Mouse (Mus musculus) urinary bladder, postnatal 14 days (tissue): ENCODE measurements around the gene Zbed3.

Experiments used
- DNase-seq: peaks from one replicate; pipeline ENCODE4 v3.0.0; 2021; ENCODE audit warnings: low spot score

Zbed3 gene

DNA sequence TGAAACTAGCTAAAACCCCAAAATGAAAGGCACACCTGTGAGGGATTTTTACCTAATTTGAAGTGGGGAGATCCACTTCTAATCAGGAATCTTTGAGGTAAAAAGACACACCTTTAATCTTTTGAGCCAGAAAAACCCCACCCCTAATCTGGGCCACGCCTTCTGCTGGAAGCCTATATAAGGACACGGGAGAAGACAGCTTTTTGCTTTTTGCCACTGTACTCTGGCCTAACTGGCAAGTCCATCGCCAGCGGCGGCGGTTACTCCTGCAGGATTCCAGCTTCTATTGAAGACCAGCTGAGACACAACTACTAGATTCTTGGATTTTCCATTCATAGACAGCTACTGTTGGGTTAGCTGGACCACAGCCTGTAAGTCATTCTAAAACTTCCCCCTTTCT is at the start of gene Zbed3:
TSS of gene Zbed3 (plus strand) at position 213 of the 400 bp plus-strand sequence.
- DNase-seq, result no peak

DNA sequence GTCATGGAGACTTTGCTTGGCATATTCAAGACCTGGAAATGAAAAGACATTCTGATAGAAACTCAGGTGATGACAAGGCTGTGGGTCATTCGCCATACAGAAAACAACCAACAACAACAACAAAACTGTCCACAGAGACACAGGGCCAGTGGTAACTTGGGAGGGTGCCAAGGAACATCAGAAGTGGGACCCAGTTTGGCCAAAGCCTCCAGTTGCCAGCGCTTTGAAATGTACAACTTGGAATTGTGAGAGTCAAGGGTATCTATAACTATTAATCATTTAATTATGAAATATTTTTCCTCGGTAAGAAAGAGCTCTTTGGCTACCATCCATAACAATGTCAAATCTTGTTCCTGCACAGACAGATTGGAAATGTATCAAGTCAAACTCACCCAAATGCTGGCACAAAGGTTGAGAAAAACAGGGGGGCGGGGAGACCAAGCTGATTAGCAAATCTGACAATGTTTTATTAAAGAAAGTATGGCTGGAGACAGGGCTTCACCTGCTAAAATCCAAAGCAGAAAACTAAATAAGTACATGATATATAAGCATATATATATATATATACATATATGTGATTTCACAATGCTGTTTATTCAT is 44.9 kb upstream of the Zbed3 start:
- DNase-seq, result no peak

DNA sequence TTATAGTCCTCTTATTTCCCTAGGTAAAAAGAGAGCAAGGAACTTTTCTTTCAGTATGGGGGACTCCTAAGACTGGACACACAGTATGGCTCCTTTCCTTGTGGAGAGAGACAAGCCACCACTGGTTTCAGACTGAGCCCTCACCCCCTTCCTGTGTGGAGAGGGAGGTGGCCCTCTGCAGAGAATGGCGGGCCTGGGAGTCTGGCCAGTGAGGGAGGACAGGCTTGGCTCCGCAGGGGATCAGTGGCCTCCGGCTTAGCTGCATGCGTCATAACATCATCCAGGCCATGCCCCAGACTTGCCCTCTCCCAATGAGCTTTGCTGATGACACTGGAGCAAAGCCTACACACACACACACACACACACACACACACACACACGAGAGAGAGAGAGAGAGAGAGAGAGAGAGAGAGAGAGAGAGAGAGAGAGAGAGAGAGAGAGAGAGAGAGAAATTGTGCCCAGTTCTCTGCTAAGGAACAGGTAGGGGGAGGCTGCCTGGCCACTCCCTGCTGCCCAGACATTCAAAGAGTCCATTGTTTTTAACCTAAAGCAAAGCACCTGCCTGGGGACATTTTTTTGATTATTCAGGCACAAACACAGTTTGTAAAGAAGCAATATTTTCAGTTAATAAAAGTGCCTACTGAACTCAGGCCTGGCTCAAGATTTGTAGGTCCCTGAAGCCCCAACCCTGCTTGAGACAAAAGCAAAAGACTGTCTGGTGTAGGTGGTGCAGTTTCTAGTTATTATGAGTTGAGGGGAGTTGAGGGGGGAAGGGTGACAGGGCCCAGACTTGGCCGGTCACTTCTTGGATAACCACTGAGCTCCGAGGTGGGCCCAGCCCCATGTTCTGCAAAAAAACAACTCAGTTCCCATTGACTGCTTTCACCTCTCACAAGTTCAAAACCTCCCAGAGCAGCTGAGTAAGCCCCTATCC is 41.4 kb upstream of the Zbed3 start:
- no peak for DNase-seq

DNA sequence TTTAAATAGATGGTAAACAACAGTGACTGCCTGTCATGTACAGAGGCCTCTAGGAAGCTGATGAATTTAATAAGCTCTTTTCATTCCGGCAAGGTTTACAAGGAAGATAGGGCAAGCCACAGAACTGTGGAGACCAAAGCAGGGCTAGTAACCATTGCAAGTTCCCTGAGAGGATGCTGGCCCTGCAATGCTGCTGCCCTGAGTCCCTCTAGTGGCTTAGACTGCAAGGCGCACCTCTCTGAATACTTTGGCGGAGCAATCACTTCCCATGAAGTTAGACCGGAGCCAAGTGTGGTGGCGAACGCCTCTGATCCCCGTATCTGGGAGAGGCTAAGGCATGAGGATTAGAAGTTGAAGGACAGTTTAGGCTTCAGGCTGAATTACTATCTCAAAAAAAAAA is 36.4 kb upstream of the Zbed3 start:
- DNase-seq, result peak; percentile 76

DNA sequence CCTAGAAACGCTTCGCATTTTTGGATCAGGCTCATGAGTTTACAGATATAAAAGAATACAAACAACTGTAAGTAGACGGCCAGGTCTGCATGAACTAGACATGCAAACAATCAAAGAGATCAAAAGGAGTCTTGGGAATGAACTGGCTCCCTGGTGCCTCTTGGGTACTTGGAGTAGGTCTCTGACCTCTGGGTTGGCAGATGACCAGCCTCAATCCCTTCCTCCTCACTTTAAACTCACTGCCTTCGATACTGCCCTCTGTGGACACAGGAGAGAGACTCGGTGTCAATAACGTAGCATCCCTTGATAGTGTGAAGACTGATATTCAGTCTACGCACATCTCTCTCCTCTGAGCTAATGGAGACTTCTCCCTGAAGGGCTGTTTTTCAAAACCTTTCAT is 35.4 kb upstream of the Zbed3 start:
- DNase-seq, result no peak

DNA sequence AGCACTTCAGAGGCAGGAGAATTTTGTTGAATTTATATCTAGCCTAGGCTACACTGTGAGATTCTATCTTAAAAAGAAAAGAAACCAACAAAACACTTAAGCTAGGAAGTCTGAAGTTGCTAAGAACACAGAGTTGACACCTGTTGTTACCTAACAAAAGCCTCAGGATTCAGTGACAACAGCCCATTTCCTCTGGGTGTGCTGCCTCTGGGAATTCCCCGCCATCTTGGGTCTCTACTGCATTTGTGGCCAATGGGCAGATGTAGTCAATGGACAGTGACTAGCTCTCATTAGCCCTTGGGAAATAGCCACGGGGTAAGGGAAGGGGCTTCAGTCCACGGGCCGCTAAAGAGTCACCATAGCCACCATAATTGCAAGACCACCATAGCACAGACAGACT is 31.4 kb upstream of the Zbed3 start:
- DNase-seq, result no peak

DNA sequence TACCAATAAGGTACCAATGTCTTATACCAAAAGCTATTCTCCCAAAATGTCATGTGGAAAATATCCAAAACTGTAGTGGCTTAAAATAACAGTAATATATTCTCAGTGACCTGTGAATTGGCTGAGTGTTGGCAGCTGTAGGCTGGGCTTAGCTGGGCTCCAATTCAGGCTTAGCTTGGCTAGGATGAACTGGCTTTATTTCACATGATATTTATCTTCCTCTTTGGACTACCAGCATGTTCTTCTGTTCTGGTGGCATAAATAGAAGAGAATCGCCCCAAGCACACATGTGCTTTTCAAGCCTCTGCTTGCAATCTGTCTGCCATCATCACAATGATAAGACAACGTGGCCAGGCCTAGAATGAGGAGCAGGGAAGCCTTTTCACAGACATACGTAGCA is 23.5 kb upstream of the Zbed3 start:
- no peak for DNase-seq

DNA sequence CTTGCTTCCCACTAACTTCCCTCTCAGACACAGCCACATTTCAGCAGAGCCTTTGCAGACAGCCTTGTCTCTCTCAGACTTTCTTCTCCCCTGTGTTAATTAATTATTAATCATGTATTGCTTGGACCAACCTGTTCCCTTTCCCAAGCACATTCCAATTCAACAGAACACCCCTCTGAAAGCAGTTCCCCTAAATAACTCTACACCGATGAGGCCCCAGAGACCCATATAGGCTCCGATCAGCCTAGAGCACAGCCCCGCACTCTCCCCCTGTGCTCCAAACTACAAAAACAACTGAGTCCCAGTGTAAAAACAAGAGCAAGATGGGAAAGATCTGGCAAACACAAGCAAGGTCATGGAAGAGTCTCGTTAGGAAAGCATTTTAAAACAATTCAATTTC is 16.8 kb upstream of the Zbed3 start:
- no peak for DNase-seq

DNA sequence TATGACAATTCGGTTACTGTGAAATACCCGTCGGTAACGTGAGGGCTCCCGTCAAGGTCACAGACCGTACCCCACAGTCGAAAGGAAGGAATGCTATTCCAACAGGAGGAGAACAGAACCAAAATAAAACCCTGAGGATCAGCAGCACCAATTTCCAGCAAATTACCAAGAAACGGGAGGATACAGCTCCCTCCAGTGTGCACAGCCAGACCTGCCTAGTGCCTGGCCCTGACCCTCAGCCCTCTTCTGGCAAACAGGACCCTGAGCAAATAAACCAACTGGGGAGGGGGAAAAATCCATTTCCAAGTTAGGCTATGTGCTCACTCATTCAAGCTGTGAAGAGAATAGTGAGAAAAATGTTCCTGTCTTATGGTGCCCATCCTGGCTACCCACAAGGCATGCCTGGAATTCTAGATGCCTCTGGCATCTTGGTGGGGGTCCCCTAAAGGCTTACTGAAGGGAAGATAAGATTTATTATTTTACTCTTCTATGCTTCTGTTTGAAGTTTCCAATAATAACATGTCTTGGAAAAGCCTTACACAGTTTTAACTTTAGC is 16.2 kb upstream of the Zbed3 start:
- DNase-seq, result no peak

DNA sequence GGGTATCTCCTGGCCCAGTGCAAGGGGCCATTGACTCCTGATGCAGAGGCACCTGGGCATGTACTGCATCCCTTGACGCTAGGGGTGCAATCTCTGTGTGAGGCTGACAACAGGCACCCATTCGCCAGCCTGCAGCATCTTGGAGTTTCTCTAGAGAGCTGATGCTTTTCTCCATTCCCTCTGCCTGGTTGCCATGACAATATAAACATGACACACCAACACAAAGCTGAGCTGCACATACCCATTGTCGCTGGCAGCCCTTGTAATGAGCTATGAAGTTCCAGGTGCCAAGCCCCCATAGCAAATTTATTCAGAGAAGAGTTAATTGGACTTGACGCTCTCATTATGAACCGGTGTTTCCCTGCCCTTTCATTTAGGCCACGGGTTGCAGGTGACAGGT is 11.4 kb upstream of the Zbed3 start:
- DNase-seq, result no peak

DNA sequence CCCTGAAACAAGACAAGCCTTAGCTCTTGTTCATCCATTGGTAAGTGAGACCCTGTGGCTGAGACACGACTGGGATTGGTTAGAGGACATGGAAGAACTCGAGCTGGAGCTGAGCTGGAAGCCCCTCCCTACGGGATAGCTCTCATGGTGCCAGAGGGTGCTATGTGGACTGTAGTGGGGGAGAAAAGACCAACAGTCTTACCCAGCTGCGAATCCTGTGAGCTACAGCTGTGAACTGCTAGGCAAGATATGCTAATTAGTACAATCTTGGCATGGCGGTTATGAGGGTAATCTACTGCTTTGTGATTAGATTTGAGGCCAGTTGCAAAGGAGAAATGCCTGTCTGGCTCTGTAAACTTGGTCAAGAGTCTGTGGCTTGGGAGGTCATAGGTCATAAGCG is 4.3 kb upstream of the Zbed3 start:
- DNase-seq, result no peak

DNA sequence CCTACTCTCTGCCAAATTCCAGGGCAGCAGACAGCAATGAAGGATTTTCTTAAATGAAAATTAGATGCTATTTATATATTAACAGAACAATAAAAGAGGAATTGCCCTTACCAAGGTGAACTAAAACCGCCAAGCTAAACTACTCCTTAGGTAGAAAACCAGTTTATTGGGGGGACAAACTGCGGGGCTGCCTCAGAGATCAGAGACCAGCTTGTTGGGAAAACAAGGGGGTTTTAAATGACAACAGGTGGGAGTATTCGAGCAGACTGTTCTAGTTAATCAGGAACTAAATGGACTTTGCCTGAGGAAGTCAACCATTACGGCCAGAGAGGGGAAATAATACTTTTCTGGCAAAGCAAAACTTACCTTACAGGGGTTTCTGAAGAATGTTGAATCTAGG is 3.0 kb upstream of the Zbed3 start:
- DNase-seq, result no peak

DNA sequence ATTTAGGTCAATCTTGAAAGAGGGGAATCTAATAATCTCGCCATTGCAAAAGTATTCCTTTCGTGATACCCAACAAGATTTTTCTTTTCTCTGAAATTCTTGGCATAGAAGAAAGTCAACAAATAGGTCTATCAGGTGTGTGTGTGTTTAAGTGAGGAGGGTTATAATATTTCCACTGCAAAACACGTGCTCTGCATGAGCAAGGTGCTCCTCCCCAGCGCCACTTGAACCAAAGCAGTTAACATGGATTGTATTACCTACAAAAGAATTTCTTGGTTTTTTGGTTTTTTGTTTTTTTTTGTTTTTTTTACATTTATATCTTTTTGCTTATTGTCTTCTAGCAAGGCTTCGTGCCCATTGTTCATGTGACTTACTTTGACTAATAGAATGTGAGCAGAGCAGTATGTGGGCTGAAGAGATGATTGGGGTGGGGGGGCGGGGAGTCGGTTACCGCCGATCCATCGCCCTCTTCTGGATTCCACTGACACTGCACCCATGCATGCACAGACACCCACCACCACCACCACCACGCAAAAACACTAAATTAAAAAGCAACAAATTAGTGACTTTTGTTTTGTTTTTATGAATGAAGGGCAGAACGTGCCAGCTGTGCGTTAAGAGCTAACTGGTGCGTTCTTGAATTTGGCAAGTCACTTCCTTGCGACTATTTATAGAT is 676 bp downstream of the Zbed3 start:
- DNase-seq, result peak; percentile 75

DNA sequence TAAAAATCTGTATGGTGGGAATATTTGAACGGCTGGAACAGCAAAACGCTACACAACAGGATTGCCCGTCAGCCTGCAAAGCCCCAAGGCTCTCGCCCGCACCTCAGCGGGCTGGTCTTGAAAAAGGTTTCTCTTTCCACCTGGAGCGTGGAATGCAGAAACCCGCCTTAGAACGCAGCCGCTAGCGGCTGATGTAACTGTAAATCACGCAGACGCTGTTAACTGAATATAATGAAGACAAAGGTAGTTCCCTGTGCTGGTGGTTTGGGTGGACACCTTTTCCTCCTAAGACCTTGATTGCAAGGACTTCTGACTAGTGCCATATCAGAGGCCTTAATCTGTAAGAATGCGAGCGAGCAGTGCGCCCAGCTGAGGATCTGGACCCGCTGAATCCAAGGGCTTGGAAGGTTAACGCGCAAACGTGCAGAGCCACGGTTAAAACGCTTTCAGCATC is 1.2 kb downstream of the Zbed3 start:
- DNase-seq, result peak; percentile 9

DNA sequence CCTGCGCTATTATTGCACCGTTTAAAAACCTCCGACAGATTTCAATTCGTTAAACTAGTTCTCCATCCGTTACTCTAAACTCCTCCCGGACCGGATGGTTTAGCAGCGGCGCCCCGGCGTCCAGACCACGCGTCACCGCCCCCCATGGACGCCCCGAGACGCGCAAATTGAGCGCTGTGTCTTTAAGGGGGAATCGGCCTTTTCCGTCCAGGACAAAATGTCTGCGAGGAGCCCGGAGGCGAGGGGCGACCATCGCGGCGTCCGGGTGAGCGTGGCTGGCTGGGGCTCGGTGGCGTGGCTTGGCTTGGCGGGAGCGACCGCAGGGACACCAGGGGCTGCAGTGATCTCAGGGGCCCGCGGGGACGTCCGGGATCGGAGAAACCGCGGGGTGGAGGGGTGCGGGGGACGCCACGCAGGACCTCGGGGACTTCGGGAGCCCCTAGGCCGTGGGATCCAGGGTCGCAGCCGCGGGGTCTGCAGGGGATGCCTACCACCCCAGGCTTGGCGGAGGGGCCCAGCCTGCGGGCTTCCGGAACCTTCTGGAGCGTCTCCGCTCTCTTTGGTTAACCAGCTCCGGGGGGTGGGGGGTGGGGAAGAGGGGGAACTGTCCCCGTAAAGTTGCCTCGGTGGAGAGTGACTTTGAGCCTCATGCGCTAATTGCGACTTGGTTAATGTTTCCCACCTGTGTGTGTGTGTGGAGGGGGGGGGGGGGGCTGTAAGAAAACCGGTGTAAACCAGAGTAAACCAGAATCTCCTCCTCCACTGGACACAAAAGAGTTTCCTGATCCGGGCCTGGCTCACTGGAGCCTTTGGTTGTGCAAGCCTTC is 1.9 kb downstream of the Zbed3 start:
- DNase-seq, result peak; percentile 73

DNA sequence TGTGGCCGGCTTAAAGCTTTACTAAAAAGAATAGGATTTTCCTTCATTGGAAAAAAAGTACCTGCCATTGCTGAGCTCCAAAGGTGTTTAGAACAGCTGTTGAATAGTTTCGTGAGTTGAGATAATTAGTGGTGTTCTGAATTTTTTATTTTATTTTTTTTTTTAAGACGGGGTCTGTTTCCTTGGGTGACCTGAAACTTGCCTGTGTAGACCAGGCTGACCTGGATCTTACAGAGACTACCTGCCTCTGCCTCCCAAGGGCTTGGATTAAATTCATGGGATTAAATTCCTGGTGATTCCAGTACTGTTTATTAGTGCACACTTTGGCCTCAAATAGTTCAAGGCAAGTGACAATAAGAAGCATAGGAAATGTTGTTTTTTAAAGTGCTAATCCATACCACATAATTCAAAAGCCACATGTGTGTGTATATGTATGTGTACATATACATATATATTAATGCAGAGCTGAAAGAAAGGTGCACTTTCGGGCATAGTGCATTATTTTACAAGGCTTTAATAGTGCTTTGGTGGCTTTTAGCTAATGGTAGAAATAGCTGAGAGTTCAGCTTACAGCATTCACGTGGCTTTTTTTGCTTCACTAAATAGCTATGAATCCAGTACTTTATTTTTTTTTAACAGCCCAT is 2.6 kb downstream of the Zbed3 start:
- no peak for DNase-seq

DNA sequence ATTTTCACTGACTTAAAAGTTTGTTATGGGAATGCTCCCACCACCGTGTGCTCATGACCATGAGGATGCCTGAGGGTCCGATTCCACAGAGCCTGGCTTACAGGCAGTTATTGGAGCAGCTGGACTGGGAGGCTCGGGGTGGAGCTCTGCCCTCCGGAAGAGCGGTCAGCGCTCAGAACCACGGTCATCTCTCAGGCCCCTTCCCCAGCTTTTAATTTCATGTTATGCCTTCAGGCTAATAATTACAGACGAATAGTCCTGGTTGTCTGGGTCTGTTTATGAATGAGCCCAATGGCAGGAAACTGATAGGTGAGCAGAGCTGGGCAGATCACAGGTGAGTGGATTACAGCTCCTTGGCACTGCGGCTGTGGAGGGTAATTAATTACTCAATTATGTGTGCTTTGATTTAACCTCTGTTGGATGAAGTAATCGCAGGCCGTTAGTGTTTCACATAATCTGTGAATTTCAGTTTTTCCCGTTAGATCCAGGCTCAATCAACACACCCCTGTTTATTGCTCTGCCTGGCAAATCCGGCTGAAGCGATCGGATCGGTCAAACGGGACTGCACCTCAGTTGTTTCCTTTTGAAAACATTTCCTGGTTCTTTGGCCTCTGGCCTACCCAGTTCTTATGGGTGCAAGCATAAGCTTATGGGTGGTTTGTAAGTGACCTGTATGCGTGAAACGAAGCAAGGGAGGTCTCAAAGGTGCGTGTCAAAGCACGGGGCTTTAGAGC is 3.4 kb downstream of the Zbed3 start:
- peak; percentile 29 for DNase-seq

DNA sequence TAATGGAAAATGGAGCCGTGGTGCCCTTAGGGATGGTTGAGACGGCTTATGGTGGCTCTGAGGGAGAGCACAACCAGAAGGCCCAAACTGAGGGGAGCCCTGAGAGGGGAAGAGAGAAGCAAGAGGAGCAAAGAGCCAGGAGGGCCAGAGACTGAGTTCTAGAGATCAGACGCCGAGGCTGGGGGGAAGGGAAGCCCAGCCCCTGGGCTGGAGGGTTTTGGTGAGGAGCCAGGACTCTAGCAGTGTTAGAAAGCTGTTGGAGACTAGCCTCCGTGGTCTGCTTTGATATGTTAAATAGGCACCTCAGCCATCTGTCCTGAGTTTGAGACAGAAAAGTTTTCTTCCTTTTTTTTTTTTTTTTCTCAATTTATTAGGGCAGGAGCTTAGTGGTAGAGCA is 3.9 kb downstream of the Zbed3 start:
- peak; percentile 13 for DNase-seq

DNA sequence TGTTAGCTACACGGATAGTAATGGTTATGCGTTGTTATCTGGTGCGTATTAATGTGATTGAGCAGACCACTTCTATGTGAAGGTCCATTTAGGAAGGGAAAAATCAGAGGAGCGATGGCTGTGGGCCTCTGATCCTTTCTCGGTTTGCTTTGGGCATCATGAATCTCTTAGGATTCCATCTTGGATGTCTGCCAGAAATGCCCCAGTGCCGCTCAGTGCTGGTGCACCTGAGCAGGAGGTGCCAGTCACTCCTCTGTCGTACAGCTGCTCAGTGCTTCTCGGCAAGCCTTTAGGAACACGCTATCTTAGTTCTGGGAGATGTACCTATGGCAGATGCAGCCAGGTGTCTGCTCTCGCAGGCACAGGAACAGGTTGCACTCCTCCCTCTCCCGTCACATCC is 5.4 kb downstream of the Zbed3 start:
- no peak for DNase-seq

DNA sequence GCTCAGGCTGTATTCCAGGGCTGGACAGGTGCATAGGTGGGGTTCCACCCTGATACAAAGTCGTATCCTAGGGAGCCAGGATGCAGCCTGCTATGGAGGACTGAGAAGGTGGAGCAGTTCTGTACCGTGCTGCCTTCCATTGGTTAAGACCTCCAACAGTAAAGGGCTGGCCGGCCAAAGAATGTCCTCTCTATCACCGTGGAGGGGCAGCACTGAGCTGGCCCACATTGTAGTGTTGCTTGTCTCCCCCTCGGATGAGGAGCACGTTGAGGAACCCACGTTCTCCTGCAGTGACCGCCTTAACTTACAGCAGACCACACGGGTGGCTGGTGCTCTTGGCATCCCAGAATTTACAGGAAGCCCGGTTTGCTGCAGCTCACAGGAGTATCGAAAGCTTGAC is 7.1 kb downstream of the Zbed3 start:
- no peak for DNase-seq
